Mouse (Mus musculus) embryonic facial prominence, embryonic 12.5 days (tissue): ENCODE results near the gene Pdgfc. TPM values are rescaled to one million over a fixed set of nuclear protein-coding genes. Genes with fewer than 3 reads are reported as not detected.

Experiments
- ATAC-seq: fragments of 200-750 bp; cut with Nextera tagmentation; 2 replicates; pipeline ENCODE4 v1.8.0; 2017; ENCODE audit not compliant: insufficient number of reproducible peaks, insufficient read depth, low FRiP score, low TSS enrichment
- H3K27ac ChIP-seq: fragments of 300-500 bp; sonication (generic); 2 replicates; pipeline ENCODE4 v1.5.1; 2016; ENCODE audit warnings: mild to moderate bottlenecking
- H3K27me3 ChIP-seq: fragments of 300-500 bp; sonication (generic); 2 replicates; pipeline ENCODE4 v1.6.1; 2016; ENCODE audit warnings: mild to moderate bottlenecking, moderate library complexity
- H3K36me3 ChIP-seq: fragments of 300-500 bp; sonication (generic); 2 replicates; pipeline ENCODE4 v1.6.1; 2016; ENCODE audit warnings: mild to moderate bottlenecking
- H3K4me1 ChIP-seq: fragments of 300-500 bp; sonication (generic); 2 replicates; pipeline ENCODE4 v1.6.1; 2016
- H3K4me2 ChIP-seq: fragments of 300-500 bp; sonication (generic); replicated peaks from 2 replicates; pipeline ENCODE4 v1.6.1; 2016; ENCODE audit warnings: mild to moderate bottlenecking, moderate library complexity
- H3K4me3 ChIP-seq: fragments of 300-500 bp; sonication (generic); 2 replicates; pipeline ENCODE4 v1.5.1; 2016; ENCODE audit warnings: mild to moderate bottlenecking
- H3K9ac ChIP-seq: fragments of 300-500 bp; sonication (generic); 2 replicates; pipeline ENCODE4 v1.6.1; 2016; ENCODE audit warnings: mild to moderate bottlenecking, moderate library complexity
- H3K9me3 ChIP-seq: fragments of 300-500 bp; sonication (generic); 2 replicates; pipeline ENCODE4 v1.6.1; 2016; ENCODE audit warnings: mild to moderate bottlenecking, moderate library complexity
- WGBS: fragments of 180-500 bp; shearing (Covaris S2); methylation state at CpG from one replicate; pipeline ENCODE4 v1.1.7; 2016; 5-methylcytosine and 5-hydroxymethylcytosine counted together
- polyA plus RNA-seq: library from polyadenylated mRNA; unstranded; fragments of >200 nt; fragmentation: Nextera tagmentation; extraction: Ambion mirVana; gene quantifications from 2 replicates; pipeline ENCODE4 v1.2.1, GENCODE M21; 2016

Pdgfc gene
- polyA plus RNA-seq, 1 experiment from 2014 or later: 45.4 TPM

DNA sequence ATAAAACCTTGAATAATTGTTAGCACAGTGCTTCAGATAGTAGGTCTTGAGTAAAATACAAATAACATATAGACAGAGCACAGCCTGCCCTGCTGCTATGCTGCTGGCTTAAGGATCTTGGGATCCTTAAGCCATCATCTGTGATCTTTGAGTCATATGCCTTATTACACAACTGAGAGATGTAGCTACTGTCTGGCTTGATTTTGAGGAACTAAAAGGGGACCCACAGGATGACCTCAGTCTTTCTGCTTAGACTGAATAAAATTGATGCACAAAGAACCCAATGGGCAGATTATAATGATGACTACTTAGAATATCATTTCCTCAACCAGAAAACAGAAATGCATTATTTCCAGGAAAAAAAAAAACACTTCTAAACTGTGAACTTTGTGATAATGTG, 15.3 kb downstream of the Pdgfc start:
- ATAC-seq: no peak
- H3K9me3 ChIP-seq: no peaks in the 10 kb centered on the region
- no peaks in the 10 kb centered on the region for H3K36me3 ChIP-seq

DNA sequence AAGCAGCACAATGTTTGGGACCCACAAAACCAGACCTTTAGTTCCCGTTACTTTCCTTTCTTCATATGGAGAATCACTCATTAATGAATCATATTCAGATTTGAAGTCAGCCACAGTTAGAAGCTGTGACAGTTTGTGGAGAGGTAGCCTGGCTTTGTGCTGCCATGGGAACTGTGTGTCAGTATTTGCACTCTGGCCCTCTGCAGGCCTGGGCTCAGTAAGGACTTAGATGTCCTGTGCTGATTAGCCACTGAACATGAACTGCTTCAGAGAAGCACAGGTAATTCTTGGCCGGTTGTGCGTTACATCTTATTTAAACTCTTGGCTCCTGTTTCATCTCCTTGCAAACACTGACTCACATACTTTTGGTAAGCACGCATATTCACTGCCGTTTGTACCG, 16.2 kb downstream of the Pdgfc start:
- 71% methylated on average over 6 of the region's 6 CpGs for WGBS
- Histone ChIP-seq H3K36me3 (no peaks in the 10 kb centered on the region), H3K4me2 (no peak overlapping the region), H3K27ac (no peak overlapping the region), H3K4me3 (no peak overlapping the region), H3K9ac (no peak overlapping the region), H3K27me3 (no peaks in the 10 kb centered on the region), H3K9me3 (no peaks in the 10 kb centered on the region), H3K4me1 (peaks cover 9% of the 10 kb centered on the region; the same call in 1 of the 2 replicates)
- no peak for ATAC-seq

More for the DNA sequence above, 15.3 kb downstream of the Pdgfc start:
- no peak overlapping the region for H3K9ac ChIP-seq
- no peak overlapping the region for H3K4me2 ChIP-seq
- H3K27ac ChIP-seq: no peak overlapping the region
- peaks cover 9% of the 10 kb centered on the region; the same call in 1 of the 2 replicates for H3K4me1 ChIP-seq
- H3K4me3 ChIP-seq: no peak overlapping the region
- no peaks in the 10 kb centered on the region for H3K27me3 ChIP-seq

GRCm38 (mm10) chr3:81054074-81054473, 17.9 kb downstream of the Pdgfc start:
- ATAC-seq: no peak
- Histone ChIP-seq H3K4me2 (no peak overlapping the region), H3K9ac (no peak overlapping the region), H3K9me3 (no peaks in the 10 kb centered on the region), H3K4me3 (no peak overlapping the region), H3K27me3 (no peaks in the 10 kb centered on the region), H3K27ac (no peak overlapping the region), H3K4me1 (peaks cover 16% of the 10 kb centered on the region; the same call in 1 of the 2 replicates), H3K36me3 (no peaks in the 10 kb centered on the region)

- H3K27ac ChIP-seq: no peak overlapping the region
- no peak overlapping the region for H3K4me2 ChIP-seq
- WGBS: 83% methylated on average over 1 of the region's 1 CpGs
- H3K27me3 ChIP-seq: no peaks in the 10 kb centered on the region
- no peak for ATAC-seq
- H3K9me3 ChIP-seq: no peaks in the 10 kb centered on the region
- no peak overlapping the region for H3K9ac ChIP-seq
- peaks cover 12% of the 10 kb centered on the region; the same call in 1 of the 2 replicates for H3K4me1 ChIP-seq
- H3K36me3 ChIP-seq: no peaks in the 10 kb centered on the region
- no peak overlapping the region for H3K4me3 ChIP-seq
These were observed 21.5 kb downstream of the Pdgfc start for GRCm38 (mm10) chr3:81057719-81058118.

DNA sequence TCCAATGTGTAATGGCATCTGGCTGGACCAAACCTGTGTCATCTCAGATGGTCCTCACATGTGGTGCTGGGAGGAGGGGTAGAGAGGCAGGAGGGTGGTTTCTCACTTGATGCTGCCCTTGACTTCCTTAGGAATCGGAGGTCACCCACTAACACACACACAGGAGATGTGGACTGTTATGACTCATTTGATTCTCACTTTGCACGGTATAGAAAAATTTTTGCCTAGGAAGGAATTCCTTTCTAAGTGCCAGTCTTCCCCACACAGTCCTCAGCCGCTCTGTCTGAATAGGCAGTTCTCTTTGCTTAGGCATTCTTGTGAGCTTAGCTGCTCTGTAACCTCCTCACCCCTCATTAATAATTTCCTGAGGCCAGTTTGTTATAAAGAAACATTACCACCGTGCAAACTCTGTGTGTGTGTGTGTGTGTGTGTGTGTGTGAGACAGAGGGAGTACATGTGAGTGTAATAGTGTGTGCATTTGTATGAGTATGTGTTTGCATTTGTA, 22.4 kb downstream of the Pdgfc start:
- peak; percentile 69; the same call in 1 of the 2 replicates for ATAC-seq
- Histone ChIP-seq H3K27ac (0 out of 2 replicates have a peak overlapping the region, but pooled peaks have one; percentile 30), H3K4me3 (no peak overlapping the region), H3K9me3 (no peaks in the 10 kb centered on the region), H3K9ac (no peak overlapping the region), H3K4me1 (peaks cover 7% of the 10 kb centered on the region; the same call in 1 of the 2 replicates), H3K27me3 (no peaks in the 10 kb centered on the region), H3K36me3 (no peaks in the 10 kb centered on the region), H3K4me2 (no peak overlapping the region)
- WGBS: 20% methylated on average over 4 of the region's 4 CpGs

- Histone ChIP-seq H3K4me2 (no peak overlapping the region), H3K9ac (no peak overlapping the region), H3K27me3 (no peaks in the 10 kb centered on the region), H3K36me3 (no peaks in the 10 kb centered on the region), H3K9me3 (no peaks in the 10 kb centered on the region), H3K4me1 (no peaks in the 10 kb centered on the region), H3K27ac (no peak overlapping the region), H3K4me3 (no peak overlapping the region)
- WGBS: 61% methylated on average over 2 of the region's 2 CpGs
- ATAC-seq: no peak
These were observed 32.3 kb downstream of the Pdgfc start for GRCm38 (mm10) chr3:81068550-81068949.

GRCm38 (mm10) chr3:81101136-81101535, 64.9 kb downstream of the Pdgfc start:
- no peaks in the 10 kb centered on the region for H3K27me3 ChIP-seq
- H3K36me3 ChIP-seq: no peaks in the 10 kb centered on the region
- WGBS: 66% methylated on average over 1 of the region's 1 CpGs
- no peak overlapping the region for H3K27ac ChIP-seq
- H3K4me3 ChIP-seq: no peak overlapping the region
- H3K9me3 ChIP-seq: no peaks in the 10 kb centered on the region
- ATAC-seq: no peak
- H3K4me1 ChIP-seq: no peaks in the 10 kb centered on the region; the same call in 1 of the 2 replicates
- H3K4me2 ChIP-seq: no peak overlapping the region
- H3K9ac ChIP-seq: no peak overlapping the region

DNA sequence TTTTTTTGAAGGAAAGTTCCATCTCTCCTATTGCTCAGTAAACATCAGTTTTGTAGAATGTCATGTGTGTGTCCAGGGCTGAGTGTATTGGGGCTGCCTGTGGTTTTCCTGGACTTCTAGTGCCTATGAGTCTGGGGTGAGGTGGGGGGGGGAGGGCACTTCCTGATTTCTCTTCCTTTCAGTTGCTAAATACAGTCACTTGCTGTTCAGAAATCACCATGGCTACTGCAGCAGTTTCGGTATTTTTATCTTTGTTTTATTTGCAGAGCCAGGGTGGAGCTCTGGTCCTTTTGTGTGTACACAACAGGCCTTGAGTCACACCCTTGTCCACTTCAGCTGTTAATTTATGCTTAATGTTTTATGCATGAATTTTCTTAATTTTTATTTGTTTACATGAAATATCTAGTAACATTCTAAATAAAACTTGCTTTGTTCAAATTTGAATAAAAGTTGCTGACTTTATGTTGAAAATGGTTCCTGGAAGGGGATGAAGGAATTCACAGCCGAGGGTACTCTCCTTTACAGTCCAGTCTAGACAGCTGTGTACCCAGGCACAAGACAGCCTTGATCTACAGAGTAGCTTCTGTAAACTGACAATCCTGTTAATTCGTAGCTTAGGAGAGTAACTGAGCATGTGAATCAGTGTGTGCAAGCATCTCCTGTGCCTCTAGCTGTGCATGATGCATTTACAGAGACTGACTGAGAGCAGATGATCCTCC, 66.1 kb downstream of the Pdgfc start:
- no peak overlapping the region for H3K9ac ChIP-seq
- no peaks in the 10 kb centered on the region for H3K9me3 ChIP-seq
- H3K27ac ChIP-seq: no peak overlapping the region
- peaks cover 3% of the 10 kb centered on the region; the same call in 1 of the 2 replicates for H3K4me1 ChIP-seq
- H3K27me3 ChIP-seq: no peaks in the 10 kb centered on the region
- H3K36me3 ChIP-seq: no peaks in the 10 kb centered on the region
- no peak for ATAC-seq
- no peak overlapping the region for H3K4me3 ChIP-seq
- 59% methylated on average over 3 of the region's 3 CpGs for WGBS
- no peak overlapping the region for H3K4me2 ChIP-seq

- Histone ChIP-seq H3K9ac (no peak overlapping the region), H3K9me3 (no peaks in the 10 kb centered on the region), H3K4me3 (no peak overlapping the region), H3K36me3 (no peaks in the 10 kb centered on the region), H3K4me2 (no peak overlapping the region), H3K27me3 (no peaks in the 10 kb centered on the region), H3K4me1 (peaks cover 3% of the 10 kb centered on the region; the same call in 1 of the 2 replicates), H3K27ac (no peak overlapping the region)
- WGBS: 81% methylated on average over 5 of the region's 5 CpGs
- no peak for ATAC-seq
These were observed 66.7 kb downstream of the Pdgfc start for GRCm38 (mm10) chr3:81102877-81103420.

DNA sequence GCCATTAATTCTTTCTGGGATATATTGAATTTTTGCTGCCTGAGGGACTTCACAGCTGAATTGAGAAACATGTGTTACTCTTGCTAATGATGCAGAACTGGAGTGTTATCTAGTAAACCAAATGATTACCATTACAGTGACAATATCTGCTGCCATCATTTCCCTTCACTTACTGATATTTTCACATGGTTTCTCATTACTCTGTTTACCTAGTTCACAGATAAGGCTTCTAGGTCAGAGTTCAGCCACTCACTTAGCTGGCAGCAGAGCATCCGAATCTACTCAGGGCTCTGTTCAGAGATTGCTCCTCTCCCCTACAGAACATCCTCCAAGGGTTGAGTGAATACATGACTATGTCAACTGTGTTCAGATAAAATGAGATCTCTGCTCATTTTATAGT, 71.3 kb downstream of the Pdgfc start:
- Histone ChIP-seq H3K4me2 (no peak overlapping the region), H3K9ac (no peak overlapping the region), H3K9me3 (no peaks in the 10 kb centered on the region), H3K4me1 (peaks cover 3% of the 10 kb centered on the region; the same call in 1 of the 2 replicates), H3K4me3 (no peak overlapping the region), H3K36me3 (no peaks in the 10 kb centered on the region), H3K27ac (no peak overlapping the region), H3K27me3 (no peaks in the 10 kb centered on the region)
- 58% methylated on average over 1 of the region's 1 CpGs for WGBS
- ATAC-seq: no peak

DNA sequence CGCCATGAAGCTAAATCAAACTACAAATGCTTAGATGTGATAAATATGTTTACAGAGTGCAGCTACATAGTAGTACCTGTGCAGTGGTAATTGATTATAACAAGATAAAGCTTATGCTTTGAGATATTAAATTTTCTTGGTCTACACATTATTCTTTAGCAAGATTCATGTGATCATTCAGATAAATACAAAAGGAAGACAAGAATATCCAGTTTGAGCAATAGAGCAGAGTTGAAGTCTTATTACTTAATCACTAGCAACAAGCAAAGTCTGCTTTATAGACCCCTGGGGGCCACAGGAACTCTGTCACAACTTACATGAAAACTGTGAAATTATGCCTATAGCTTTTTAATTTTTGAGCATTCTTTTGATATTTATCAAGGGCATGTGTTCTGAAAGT, 74.8 kb downstream of the Pdgfc start:
- Histone ChIP-seq H3K9ac (no peak overlapping the region), H3K36me3 (no peaks in the 10 kb centered on the region), H3K4me2 (no peak overlapping the region), H3K27ac (no peak overlapping the region), H3K4me1 (peaks cover 3% of the 10 kb centered on the region; the same call in 1 of the 2 replicates), H3K4me3 (no peak overlapping the region), H3K9me3 (no peaks in the 10 kb centered on the region), H3K27me3 (no peaks in the 10 kb centered on the region)
- no peak for ATAC-seq
- WGBS: 82% methylated on average over 1 of the region's 1 CpGs

- H3K4me3 ChIP-seq: no peak overlapping the region
- H3K9ac ChIP-seq: no peak overlapping the region
- 99% methylated on average over 3 of the region's 3 CpGs for WGBS
- H3K36me3 ChIP-seq: no peaks in the 10 kb centered on the region
- no peak overlapping the region for H3K27ac ChIP-seq
- H3K9me3 ChIP-seq: no peaks in the 10 kb centered on the region
- H3K4me1 ChIP-seq: no peaks in the 10 kb centered on the region
- no peak for ATAC-seq
- H3K4me2 ChIP-seq: no peak overlapping the region
- H3K27me3 ChIP-seq: no peaks in the 10 kb centered on the region
These were observed 76.7 kb downstream of the Pdgfc start for GRCm38 (mm10) chr3:81112892-81113291.
